Mouse (Mus musculus): ENCODE data around the gene Ttc12. TPM values are rescaled to one million over a fixed set of nuclear protein-coding genes. Genes with fewer than 3 reads are reported as not detected.

The Ttc12 gene
- total RNA-seq, 2 experiments from 2014 or later, result 0.91 to 1.1 TPM

DNA sequence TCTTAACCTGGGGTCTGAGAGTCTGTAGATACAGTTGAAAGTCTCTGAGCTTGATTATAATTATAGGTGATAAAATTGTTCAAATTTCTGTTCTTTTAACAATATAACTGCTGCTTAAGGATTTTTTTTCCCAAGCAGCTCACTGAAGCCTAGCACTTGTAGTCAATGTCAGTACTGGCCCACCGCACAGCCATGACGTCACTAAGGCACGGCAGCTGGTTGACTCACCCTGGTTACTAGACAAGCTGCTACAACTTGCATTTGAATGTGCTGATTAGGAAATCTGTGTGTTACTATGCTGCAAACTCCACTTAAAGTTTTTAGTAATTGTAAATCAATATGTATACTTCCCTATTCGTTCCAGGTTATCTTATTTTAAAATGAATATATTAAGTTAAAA lies 4.6 kb upstream of the Ttc12 start:
- no peak for DNase-seq (ENCODE audit: low spot score)

DNA sequence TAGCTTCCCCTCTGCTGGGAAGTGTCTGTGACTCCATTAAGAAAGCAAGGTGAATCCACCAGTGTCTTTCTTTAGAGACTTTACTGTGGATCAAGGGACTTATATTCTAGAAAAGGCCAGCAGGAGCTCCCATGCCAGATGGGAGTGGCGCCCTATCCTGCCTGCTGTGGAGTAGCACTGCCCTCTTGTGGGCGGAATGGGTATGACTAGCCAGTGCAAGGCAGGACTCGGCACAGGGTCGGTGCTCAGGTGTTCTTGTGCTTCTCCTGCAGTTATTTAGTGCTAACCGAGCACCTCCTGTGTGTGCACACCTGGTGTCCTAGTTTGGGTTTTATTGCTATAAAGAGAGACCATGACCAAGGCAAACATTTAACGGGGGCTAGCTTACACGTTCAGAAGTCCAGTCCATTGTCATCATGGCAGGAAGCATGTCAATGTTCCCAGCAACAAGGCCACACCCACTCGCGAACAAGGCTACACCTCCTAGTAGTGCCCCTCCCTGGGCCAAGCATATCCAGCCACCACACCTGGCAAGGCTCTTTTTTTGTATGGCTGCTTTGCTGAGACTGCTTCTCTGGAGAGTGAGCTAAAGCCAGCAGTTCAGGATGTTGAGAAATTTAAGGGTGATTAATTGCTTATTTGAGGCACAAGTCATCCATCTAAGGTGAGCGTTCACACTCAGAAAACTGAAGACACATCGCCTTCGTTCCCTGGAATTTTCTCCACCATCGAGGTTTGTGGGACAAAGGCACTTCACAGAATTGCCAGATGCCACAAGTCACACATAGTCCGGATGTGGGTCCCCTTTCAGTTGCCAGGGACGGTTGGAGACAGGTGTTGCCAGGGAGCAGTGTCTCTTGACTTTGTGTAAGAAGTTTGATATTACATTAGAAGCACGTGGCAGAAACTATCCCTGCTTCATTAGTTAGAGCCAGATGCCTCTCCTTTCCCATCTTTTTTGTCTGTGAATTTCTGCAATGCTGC lies 3.2 kb upstream of the Ttc12 start:
- peak; percentile 86 for DNase-seq (ENCODE audit: low spot score)

DNA sequence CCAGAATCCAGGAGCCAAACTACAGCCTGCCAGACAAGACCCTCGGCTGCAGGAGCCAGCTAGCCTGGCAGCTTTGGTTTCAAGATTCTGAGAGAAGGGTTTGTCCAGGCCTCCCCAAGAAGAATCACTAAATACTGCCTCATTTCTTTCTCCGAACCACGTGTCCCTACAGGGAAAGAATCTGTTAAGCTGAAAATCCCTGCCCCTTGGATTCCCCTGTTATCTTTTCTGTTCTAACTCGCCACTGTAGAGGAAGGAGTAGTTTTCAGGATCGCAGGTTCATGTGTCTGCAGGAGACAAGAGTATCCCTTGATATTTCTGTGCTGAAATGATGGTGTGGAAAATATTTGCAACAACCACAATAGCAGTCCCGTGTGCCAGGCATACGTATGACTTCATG lies 2.2 kb upstream of the Ttc12 start:
- DNase-seq (ENCODE audit: low spot score), result no peak

DNA sequence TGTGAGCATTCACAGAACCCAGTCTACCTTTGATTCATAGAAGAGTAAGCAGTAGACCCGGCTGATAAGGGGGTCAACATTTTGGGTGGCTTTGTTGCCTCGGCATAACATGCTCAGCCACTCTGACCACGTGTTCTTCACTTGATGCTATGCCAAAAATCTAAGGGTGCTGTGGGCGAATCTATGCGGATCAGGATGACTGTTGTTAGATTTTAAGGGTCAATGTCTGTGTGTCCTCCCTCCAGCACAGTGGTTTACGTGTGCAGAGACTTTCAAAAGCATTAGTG lies 1.6 kb upstream of the Ttc12 start:
- no peak for DNase-seq (ENCODE audit: low spot score)

DNA sequence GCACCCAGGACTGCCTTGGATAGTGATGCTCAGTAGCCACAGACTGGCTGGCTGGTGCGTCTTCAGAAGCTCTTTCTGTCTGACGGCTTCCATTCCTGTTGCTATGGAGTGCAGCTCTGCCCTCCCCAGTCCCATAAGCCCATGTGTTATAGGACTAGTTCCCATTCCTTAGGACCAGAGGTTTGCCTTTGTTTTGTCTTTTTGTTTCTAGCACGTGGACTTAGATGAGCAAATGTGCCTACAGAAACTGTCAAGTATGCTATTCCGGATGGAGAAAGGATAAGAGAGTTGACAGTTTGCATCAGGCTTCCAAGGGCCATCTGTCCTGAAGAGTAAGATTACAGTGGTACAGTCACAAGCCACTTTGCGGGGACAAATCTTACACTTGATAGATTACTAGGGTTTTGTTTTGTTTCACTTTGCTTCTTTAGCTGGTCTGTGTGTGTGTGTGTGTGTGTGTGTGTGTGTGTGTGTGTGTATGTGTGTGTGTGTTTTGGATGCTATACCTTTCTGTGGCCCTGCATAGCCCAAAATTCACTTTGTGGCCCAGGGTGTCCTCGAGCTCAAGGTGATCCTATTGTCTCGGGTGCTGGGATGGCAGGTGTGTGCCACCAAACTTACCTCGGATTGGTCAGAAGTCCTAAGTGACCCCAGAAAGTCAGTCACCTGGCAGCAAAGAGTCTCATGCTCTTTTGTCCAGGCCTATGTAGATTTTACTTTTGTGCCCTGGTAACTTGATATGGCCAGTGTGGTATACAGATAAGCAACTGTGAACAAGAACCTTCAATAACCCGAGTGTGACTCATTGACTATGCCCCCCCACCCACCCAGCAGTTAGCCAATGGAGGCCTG lies 1.0 kb upstream of the Ttc12 start:
- DNase-seq (ENCODE audit: low spot score), result no peak

DNA sequence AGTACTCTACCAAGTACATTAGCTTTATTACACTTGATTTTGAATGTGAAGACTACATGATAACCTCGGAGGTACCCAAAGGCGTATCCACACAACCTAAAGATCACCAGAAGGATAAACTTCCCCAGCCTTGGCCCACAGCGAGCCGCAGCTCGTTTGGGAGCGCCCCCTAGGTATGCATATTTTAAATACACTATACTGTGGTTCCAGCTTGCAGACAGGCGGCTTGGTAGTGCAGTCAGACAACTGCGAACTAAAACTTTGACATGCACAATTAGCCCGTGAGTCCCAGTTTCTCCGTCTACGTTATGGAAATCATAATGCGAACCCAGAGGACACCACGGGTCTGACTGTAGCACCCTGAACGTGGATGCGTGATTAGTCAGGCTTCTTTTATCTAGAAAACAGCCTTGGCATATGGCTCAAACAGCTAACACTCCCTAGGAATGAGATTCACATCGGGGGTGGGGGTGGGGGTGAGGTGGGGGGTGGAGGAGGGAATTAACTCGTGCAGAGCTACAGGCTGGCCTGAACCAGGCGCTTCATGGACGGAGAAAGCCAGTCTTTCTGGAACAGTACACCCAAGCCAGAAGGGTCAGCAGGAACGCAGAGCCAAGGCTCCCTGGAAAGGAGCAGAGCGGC lies 654 bp downstream of the Ttc12 start:
- peak; percentile 34 for DNase-seq (ENCODE audit: low spot score)

DNA sequence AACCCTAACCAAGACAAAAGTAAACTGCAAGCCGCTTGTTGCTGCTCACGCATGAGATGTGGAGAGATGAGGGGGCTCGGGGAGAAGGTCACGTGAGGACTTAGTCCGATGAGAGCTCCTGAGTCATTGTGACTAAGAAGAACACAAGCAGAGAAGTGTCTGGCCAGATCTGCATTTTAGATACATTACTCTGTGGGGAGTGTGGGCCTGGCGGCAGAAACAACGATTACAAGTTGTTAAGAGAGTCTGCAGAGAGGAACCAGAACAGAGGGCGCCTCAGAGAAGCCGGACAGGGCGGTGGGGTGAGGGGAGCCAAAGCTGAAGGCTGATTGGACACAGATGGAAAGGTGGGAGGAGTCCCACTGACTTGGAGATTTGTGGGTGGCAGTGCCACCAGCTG lies 2.7 kb downstream of the Ttc12 start:
- no peak for DNase-seq (ENCODE audit: low spot score)

DNA sequence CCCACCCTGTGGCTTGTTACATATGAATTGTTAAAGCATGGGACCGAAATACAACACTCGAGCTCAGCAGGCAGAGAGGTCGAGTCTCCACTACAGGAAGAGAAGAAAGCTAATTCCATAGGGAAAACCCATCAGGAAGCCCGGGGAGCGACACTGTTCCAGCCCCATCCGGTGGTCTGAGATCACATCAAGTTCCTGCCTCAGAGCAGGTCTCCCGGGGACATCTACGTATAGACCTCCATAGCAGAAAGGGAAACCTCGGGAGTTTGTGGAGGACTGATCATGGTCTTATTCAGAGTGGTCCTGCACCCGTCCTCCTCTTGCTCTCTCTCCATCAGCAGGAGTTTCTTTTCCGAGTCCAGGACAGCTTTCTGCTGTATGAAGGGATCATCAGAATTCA lies 13.9 kb downstream of the Ttc12 start:
- no peak for DNase-seq (ENCODE audit: low spot score)

DNA sequence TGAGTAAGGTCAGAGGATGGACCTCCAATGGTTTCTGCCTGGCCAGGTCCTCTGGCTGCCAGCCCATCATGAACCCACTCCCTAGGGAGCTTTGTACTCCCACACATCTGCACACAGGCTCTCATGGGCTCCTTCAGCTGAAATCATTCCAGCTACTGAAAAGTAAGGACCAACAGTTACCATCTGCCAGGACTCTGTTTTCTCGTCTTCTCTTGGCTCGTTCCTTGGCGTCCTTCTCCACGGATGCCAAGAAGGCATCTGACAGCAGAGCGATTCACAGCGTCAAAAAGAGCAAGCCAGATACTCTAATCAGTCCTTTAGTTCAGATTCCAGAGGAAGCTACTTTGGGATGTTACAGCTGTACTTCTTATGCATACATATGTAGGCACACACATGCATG lies 15.1 kb downstream of the Ttc12 start:
- DNase-seq (ENCODE audit: low spot score), result no peak

DNA sequence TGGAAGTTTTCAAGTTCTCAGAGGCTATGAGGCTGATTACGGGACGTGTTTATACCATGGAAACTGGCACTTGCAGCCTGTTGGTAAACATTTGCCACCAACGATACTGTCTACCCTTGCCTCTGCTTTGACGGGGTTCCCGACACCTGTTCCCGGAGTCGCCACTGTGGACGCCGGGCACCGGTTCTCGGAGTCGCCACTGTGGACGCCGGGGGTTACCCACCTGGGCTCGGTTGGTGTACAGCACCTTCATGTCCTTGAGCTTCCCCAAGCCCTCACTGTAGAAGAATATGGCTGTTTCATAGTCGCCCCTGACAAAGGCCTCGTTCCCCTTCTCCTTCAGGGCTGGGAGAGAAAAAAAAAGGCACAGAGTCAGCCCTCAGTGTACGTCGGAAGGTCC lies 16.0 kb downstream of the Ttc12 start:
- DNase-seq (ENCODE audit: low spot score), result no peak

DNA sequence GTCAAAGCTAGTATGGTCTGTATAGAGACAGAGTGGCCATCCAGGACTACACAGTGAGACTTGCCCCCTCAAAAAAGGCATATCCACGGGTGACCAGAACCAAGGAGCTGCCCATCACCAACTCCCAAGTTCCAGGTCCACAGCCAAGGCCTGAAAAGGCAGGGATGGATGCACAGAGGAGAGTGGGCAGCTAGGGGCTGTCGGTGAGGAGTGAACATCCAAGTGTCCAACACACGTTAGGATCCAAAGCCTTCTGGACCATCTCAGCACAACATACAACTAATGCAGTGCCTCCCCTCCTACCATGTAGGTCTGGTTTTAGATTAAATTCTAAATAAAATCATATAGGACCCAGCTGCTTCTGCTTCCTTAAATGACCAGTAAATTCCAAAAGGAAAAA lies 29.9 kb downstream of the Ttc12 start:
- no peak for DNase-seq (ENCODE audit: low spot score)

DNA sequence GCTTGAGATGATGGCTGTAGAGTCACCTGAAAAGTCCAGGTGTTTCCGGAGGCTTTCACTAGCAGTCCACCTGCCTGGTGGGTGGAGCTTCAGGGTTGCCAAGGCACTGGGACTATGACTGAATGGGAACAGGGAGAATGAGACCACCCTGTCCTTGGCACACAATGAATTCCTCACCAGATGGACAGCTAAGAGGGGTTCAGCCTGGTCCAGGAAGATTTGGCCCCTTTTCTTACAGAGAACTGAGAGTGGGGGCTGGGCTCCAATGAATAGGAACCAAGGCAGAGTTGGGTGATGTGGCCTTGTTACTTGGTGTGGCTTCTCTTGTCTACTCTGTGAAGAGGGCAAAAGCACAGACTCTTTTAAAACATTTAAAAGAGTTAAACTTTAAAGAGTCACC lies 33.6 kb downstream of the Ttc12 start:
- no peak for DNase-seq (ENCODE audit: low spot score)

DNA sequence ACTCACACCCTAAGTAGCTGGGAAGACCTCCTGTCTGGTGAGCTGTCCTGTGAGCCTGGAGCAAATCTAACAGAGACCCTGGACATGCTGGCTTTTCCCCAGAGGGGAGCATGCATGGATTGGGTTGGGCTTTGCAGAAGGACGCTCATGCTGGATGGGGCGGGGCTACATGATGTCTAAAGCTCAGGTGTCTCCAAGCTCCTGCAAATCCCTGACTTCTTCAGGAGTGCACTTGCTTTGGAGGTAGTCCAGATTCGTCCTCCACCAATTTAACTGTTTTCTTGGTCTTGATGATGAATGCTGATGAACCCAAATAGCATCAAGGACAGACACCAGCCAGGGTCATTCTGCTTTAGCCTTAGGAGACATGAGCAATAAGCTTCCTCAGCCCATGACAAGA lies 35.5 kb downstream of the Ttc12 start:
- DNase-seq (ENCODE audit: low spot score), result no peak

DNA sequence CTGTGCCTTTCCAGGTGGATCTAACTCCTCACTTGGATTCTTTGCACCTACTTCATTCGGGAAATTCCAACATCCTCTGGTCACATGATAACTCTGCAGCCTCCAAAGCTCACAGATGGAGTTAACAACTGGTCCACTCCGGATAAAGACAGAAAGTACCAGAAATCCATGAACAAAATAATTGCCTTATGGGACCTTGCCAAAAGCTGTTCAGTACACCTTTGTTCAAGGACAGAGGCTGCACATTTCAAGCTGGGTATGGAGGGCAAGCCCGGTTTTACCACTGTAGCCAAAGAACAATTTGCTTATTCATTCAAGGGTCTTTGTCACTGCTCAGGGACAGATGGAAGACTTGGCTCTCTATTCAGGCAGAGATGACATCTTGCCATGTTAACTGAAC lies 43.4 kb downstream of the Ttc12 start:
- DNase-seq (ENCODE audit: low spot score), result no peak

DNA sequence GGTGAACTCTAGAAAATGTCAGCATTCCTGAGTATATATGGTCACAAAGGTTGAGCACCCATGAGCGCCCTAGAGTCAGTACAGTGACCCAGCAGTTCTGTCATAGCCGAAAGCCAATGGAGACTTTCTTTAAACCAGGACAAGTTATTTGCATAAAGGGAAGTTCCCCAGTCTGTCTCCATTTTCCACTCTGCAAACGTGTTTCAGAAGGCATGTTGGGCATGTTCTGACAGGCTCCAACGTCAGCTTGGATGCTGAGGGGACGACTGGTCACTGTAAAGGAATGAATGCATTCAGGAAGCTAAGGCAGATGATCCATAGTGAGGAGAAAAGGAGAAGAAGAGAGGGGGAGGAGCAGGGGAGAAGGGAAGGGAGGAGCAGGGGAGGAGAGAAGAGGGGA lies 58.5 kb downstream of the Ttc12 start:
- no peak for DNase-seq (ENCODE audit: low spot score)

DNA sequence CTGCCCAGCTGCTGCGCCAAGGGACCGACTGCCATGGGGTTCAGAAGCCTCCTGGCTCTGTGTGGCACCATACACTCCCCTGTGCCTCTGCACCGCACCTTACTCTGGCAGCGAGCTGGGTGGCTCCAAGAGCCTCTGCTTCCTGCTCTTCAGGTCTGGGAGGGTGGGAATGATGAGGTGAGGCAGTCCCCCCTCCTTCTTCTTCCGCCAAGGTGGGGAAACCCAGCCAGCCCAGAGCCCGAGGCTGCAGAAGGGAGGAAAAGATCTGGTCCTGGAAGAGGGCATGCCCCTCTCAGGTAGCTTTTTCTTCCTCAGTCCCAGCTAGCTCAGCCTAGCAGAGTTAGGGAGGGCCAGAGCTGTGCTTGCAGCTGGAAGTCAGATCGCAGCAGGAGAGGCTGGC lies 59.1 kb downstream of the Ttc12 start, which contains the start of gene Ankk1:
TSS of gene Ankk1 (minus strand) at position 101 of the 400 bp plus-strand sequence.
- DNase-seq (ENCODE audit: low spot score), result no peak

DNA sequence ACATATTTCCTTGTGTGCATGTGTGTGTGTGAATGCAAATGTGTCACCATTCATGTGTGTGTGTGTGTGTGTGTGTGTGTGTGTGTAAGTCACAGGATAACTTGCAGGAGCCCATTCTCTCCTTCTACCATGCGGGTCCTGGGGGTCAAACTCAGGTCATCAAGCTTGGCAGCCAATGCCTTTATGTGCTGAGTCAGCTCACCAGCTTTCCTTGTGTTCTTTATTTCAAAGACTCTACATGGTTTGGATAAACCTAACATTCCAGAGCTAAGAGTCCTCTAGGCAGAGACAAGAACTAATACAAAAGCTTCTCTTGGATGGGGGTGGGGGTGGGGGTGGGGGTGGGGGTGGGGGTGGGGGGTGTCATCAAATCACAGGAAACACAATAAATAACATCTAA lies 60.4 kb downstream of the Ttc12 start:
- DNase-seq (ENCODE audit: low spot score), result no peak

DNA sequence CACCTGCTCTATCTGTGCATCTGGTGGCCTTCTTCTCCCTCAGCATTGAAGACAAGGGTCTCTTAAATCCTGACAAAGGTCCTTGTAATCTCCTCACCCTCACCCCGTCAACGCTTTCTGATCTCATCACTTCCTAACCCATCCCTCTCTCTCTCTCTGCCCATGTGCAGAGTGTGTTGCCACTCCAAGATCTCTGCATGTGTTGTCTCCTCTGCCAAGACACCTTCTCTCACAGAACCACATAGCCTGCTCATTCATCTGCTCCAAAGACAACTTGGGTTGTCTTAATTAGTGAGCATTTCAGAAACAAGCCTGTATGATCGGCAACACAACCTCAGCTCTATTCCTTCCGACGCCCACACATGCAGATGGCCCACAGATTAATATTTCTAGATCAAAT lies 62.2 kb downstream of the Ttc12 start:
- DNase-seq (ENCODE audit: low spot score), result no peak

DNA sequence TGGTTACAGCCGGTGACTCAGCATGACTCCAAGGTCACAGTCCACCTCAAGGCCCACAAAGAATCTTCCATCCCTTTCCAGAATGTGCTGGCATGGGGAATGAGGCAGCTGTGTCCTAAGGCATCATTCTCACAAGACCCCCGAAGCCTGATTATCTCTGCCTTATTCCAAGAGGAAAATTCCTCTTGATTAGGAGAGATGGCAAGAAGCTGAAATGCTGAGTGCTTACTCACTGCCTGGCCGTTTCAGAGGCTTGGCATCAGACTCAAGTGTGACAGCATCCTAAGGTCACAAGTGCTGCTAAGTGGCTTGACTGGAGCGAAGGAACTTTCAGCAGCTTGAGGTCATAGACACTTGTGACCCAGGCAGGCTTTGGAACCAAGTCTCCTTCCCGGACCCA lies 75.4 kb downstream of the Ttc12 start:
- no peak for DNase-seq (ENCODE audit: low spot score)

DNA sequence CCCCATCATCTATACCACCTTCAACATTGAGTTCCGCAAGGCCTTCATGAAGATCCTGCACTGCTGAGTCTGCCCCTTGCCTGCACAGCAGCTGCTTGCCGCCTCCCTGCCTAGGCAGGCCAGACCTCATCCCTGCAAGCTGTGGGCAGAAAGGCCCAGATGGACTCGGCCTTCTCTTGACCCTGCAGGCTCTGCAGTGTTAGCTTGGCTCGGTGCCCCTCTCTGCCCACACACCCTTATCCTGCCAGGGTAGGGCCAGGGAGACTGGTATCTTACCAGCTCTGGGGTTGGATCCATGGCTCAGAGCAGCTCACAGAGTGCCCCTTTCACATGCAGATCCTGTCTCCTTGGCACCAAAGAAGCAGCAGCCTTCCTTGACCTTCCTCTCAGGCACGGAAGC lies 79.0 kb downstream of the Ttc12 start:
- DNase-seq (ENCODE audit: low spot score), result no peak

DNA sequence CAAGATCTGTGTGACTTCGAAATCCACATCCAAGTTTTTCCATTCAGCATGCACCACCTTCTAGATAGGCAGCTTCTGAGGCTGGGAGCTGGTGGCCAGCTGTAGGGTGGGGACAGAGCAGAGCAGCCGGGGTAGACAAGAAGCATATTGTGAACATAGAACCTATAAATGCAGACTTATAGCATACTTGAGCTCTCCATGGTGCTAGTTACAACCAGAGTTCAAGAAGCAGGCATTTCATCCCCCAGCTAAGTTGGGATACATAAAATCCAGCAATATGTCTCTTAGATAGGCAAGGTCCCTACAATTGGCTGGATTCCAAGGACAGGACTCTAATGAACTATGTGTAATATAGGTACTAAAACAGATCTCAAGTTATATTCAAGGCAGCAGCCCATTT lies 82.3 kb downstream of the Ttc12 start:
- no peak for DNase-seq (ENCODE audit: low spot score)

DNA sequence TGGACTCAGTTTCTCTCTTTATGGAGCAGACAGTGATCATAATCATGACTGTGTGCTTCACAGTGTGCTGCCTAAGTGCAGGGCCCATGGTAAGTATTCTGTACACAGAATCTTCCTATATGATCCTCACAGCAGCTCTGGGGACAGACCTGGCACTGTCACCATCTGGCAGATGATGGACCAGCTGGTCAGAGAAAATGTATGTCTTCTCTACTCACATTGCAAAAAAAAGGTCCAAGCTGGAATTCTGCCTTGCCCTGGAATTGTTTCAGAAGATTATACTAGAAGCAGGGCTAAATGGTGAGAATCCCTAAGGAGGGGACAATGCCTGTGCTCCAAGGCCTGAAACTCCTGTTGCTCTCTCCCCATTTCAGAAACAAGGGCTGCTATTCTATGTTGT lies 90.0 kb downstream of the Ttc12 start:
- no peak for DNase-seq (ENCODE audit: low spot score)
